Mouse (Mus musculus) C2C12 (cell line): ENCODE results near the gene 1700021F05Rik.

ENCODE experiments used
- CEBPB ChIP-seq: IDR thresholded peaks from one replicate; pipeline ENCODE4 v1.6.1; 2011; ENCODE audit warnings: low read depth, mild to moderate bottlenecking, control low read depth, moderate library complexity
- CTCF ChIP-seq: IDR thresholded peaks from one replicate; pipeline ENCODE4 v1.5.1; 2011; ENCODE audit not compliant: control insufficient read depth, insufficient read depth, insufficient read length
- MYOG ChIP-seq: IDR thresholded peaks from one replicate; pipeline ENCODE4 v1.6.1; 2011; ENCODE audit not compliant: control insufficient read depth, insufficient read length; ENCODE audit errors: extremely low read depth
- USF1 ChIP-seq: IDR thresholded peaks from one replicate; pipeline ENCODE4 v1.6.1; 2011; ENCODE audit warnings: low read depth, mild to moderate bottlenecking, control low read depth, moderate library complexity

DNA sequence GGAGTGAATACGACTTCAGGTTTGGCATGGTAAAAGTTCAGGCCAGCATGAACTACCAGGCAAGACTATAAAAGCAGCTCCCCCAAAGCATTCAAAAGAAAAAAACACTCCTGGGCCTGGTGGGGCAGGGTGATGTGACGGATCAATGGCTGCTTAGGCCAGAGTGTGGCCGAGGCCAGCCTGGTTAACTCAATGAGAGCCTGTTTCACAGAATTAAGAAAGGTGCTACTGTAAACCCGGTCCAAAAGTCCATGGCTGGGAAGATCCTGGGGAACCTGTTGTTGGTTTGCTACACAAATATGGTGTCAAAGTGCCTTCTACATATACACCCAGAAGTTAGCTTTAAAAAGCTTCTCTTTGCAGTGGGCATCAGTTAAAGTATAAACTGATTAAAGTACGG, 2.0 kb downstream of the 1700021F05Rik start:
- TF ChIP-seq MYOG (no peak), CTCF (no peak), USF1 (no peak), CEBPB (no peak)
